Mouse (Mus musculus) G1E (cell line): ENCODE measurements around the gene Ptpn7.

Experiments used
- CTCF ChIP-seq: IDR thresholded peaks from 2 replicates; pipeline ENCODE4 v1.5.1; 2012; ENCODE audit warnings: low read depth, low read length, inconsistent platforms, mixed read lengths
- GATA1 ChIP-seq: IDR thresholded peaks from 2 replicates; pipeline ENCODE4 v1.6.1; 2012; ENCODE audit warnings: borderline replicate concordance, low read length, inconsistent platforms, mixed read lengths
- GATA2 ChIP-seq: IDR thresholded peaks from 2 replicates; pipeline ENCODE4 v1.6.1; 2012; ENCODE audit warnings: low read depth, low read length, inconsistent platforms, borderline replicate concordance
- POLR2AphosphoS5 ChIP-seq: IDR thresholded peaks from 2 replicates; pipeline ENCODE4 v1.6.1; 2012; ENCODE audit warnings: low read depth, low read length, inconsistent platforms; ENCODE audit not compliant: insufficient replicate concordance
- TAL1 ChIP-seq: conservative IDR thresholded peaks from 2 replicates; pipeline ENCODE4 v1.6.1; 2012; ENCODE audit warnings: low read depth, low read length, inconsistent platforms, mixed read lengths

- TF ChIP-seq GATA1 = no peak
- no peak for TF ChIP-seq CTCF
- no peak for TF ChIP-seq POLR2AphosphoS5
- no peak for TF ChIP-seq TAL1
- TF ChIP-seq GATA2 = no peak
Measured at GRCm38 (mm10) chr1:135131560-135131959, 940 bp upstream of the Ptpn7 start.
